Mouse (Mus musculus): ENCODE data around the gene Lmbr1. TPM values are rescaled to one million over a fixed set of nuclear protein-coding genes. Genes with fewer than 3 reads are reported as not detected.

Gene Lmbr1
- polyA plus RNA-seq, 1 experiment from 2014 or later: 14.8 TPM

- no peak overlapping the region for H3K4me2 ChIP-seq (ENCODE audit: low read depth)
- no peak for DNase-seq (ENCODE audit: low spot score)
- H3K4me1 ChIP-seq (ENCODE audit: control insufficient read depth, insufficient read depth, low read length): no peaks in the 10 kb centered on the region
- WGBS: 74% methylated on average over 6 of the region's 6 CpGs
- no peak overlapping the region for H3K9ac ChIP-seq (ENCODE audit: low read length)
- H3K27me3 ChIP-seq (ENCODE audit: control insufficient read depth, insufficient read depth, low read length): no peaks in the 10 kb centered on the region
- no peak overlapping the region for H3K4me3 ChIP-seq (ENCODE audit: low read depth, low read length)
- H3K27ac ChIP-seq (ENCODE audit: low read depth, low read length): no peak overlapping the region
- no peak for ATAC-seq (ENCODE audit: insufficient read depth, low FRiP score, low TSS enrichment)
- no peaks in the 10 kb centered on the region for H3K9me3 ChIP-seq (ENCODE audit: control insufficient read depth, low read length)
- no peaks in the 10 kb centered on the region for H3K36me3 ChIP-seq (ENCODE audit: control insufficient read depth, insufficient read depth, low read length)
Measured at GRCm38 (mm10) chr5:29289703-29290102, 88.5 kb downstream of the Lmbr1 start.

- H3K4me2 ChIP-seq (ENCODE audit: low read depth): no peak overlapping the region
- H3K9me3 ChIP-seq (ENCODE audit: control insufficient read depth, low read length): no peaks in the 10 kb centered on the region
- ATAC-seq (ENCODE audit: insufficient read depth, low FRiP score, low TSS enrichment): no peak
- no peak overlapping the region for H3K4me3 ChIP-seq (ENCODE audit: low read depth, low read length)
- no peaks in the 10 kb centered on the region for H3K4me1 ChIP-seq (ENCODE audit: control insufficient read depth, insufficient read depth, low read length)
- H3K27ac ChIP-seq (ENCODE audit: low read depth, low read length): no peak overlapping the region
- no peaks in the 10 kb centered on the region for H3K36me3 ChIP-seq (ENCODE audit: control insufficient read depth, insufficient read depth, low read length)
- 90% methylated on average over 3 of the region's 3 CpGs for WGBS
- H3K9ac ChIP-seq (ENCODE audit: low read length): no peak overlapping the region
- no peak for DNase-seq (ENCODE audit: low spot score)
- no peaks in the 10 kb centered on the region for H3K27me3 ChIP-seq (ENCODE audit: control insufficient read depth, insufficient read depth, low read length)
Measured at GRCm38 (mm10) chr5:29281081-29281480, 97.1 kb downstream of the Lmbr1 start.

DNA sequence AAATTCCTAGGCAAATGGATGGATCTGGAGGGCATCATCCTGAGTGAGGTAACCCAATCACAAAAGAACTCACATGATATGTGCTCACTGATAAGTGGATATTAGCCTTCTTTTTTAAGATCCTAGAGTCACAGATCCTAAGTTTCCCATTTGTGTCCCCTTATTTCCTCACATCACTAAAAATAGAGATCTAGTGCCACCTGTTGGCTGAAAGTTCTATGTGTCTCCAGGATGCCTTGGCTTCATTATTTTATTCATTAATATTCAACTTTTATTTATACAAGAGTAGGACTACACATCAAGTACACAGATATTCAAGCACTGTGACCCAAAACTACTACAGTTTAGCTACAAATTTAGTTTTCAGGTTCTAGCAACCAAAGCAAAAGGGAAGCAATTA lies 103.4 kb downstream of the Lmbr1 start:
- H3K9me3 ChIP-seq (ENCODE audit: control insufficient read depth, low read length): no peaks in the 10 kb centered on the region
- H3K36me3 ChIP-seq (ENCODE audit: control insufficient read depth, insufficient read depth, low read length): no peaks in the 10 kb centered on the region
- H3K4me1 ChIP-seq (ENCODE audit: control insufficient read depth, insufficient read depth, low read length): no peaks in the 10 kb centered on the region
- no peak overlapping the region for H3K4me2 ChIP-seq (ENCODE audit: low read depth)
- DNase-seq (ENCODE audit: low spot score) (no peak), ATAC-seq (ENCODE audit: insufficient read depth, low FRiP score, low TSS enrichment) (no peak)
- no peak overlapping the region for H3K9ac ChIP-seq (ENCODE audit: low read length)
- H3K27ac ChIP-seq (ENCODE audit: low read depth, low read length): no peak overlapping the region
- no peaks in the 10 kb centered on the region for H3K27me3 ChIP-seq (ENCODE audit: control insufficient read depth, insufficient read depth, low read length)
- no peak overlapping the region for H3K4me3 ChIP-seq (ENCODE audit: low read depth, low read length)

DNA sequence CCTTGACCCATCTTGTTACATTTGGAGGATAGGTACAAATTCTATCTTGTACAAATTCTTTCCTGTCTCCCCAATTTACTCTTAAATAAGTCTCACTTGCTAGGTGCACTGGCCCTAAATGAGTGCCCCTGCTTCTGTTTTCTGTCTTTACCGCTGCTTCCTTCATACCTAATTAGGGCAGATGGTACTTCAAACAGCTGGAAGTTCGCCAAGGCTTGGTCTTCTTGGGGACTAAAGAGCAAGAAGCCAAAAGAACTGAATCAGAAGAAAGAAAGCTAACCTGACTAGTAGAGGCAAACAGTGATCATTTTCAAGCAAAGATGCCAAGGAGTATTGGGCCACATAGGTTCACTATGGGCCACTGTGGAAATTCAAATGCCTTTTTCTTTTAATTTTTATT lies 104.8 kb downstream of the Lmbr1 start:
- Histone ChIP-seq H3K4me1 (ENCODE audit: control insufficient read depth, insufficient read depth, low read length) (no peaks in the 10 kb centered on the region), H3K27me3 (ENCODE audit: control insufficient read depth, insufficient read depth, low read length) (no peaks in the 10 kb centered on the region), H3K4me2 (ENCODE audit: low read depth) (no peak overlapping the region), H3K4me3 (ENCODE audit: low read depth, low read length) (no peak overlapping the region), H3K36me3 (ENCODE audit: control insufficient read depth, insufficient read depth, low read length) (no peaks in the 10 kb centered on the region), H3K9ac (ENCODE audit: low read length) (no peak overlapping the region), H3K27ac (ENCODE audit: low read depth, low read length) (no peak overlapping the region), H3K9me3 (ENCODE audit: control insufficient read depth, low read length) (no peaks in the 10 kb centered on the region)
- ATAC-seq (ENCODE audit: insufficient read depth, low FRiP score, low TSS enrichment) (no peak), DNase-seq (ENCODE audit: low spot score) (no peak)
- WGBS: 68% methylated on average over 2 of the region's 2 CpGs

DNA sequence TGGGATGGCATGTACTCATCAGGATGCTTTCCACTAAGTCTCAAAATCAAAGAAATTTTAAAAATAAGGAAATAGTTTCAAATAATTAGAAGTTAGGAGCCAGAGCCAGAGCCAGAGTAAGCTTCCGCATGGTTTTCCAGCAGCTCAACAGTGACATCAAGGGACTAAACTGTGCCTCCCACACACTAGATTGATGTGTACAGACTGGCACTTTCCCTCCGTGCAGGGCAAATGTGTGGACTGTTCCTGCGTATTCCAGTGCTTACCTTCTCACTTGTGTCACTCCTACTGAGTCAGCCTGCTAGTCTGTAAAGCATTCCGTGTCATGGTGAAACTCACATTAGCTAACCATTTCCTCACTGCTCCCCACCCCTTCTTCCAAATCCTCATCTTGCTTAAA lies 107.3 kb downstream of the Lmbr1 start:
- Histone ChIP-seq H3K27me3 (ENCODE audit: control insufficient read depth, insufficient read depth, low read length) (no peaks in the 10 kb centered on the region), H3K9me3 (ENCODE audit: control insufficient read depth, low read length) (no peaks in the 10 kb centered on the region), H3K4me2 (ENCODE audit: low read depth) (no peak overlapping the region), H3K9ac (ENCODE audit: low read length) (no peak overlapping the region), H3K27ac (ENCODE audit: low read depth, low read length) (no peak overlapping the region), H3K4me3 (ENCODE audit: low read depth, low read length) (no peak overlapping the region), H3K4me1 (ENCODE audit: control insufficient read depth, insufficient read depth, low read length) (no peaks in the 10 kb centered on the region), H3K36me3 (ENCODE audit: control insufficient read depth, insufficient read depth, low read length) (no peaks in the 10 kb centered on the region)
- DNase-seq (ENCODE audit: low spot score) (no peak), ATAC-seq (ENCODE audit: insufficient read depth, low FRiP score, low TSS enrichment) (no peak)
- 75% methylated on average over 4 of the region's 4 CpGs for WGBS

DNA sequence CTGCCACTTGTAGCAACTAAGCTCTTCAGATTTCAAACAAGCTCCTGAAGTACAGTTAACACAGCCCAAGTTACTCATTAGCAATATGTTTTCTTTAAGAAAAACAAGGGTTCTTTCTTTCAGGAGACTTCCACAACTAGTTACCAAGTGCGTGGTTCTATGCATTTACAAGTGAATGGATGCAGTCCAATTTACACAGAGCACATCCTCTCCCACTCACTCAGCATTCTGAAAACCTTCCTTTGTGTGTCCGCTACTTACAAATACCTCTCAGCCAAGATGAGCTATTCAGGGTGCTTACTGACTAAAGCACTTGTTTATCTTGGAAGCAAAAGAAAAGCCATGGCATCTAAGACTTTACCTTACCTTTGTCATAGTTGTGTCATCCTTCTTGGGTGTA lies 124.3 kb downstream of the Lmbr1 start:
- WGBS: 50% methylated on average over 2 of the region's 2 CpGs
- no peak overlapping the region for H3K9ac ChIP-seq (ENCODE audit: low read length)
- no peaks in the 10 kb centered on the region for H3K27me3 ChIP-seq (ENCODE audit: control insufficient read depth, insufficient read depth, low read length)
- no peak overlapping the region for H3K4me2 ChIP-seq (ENCODE audit: low read depth)
- no peaks in the 10 kb centered on the region for H3K4me1 ChIP-seq (ENCODE audit: control insufficient read depth, insufficient read depth, low read length)
- H3K36me3 ChIP-seq (ENCODE audit: control insufficient read depth, insufficient read depth, low read length): no peaks in the 10 kb centered on the region
- H3K27ac ChIP-seq (ENCODE audit: low read depth, low read length): no peak overlapping the region
- no peak overlapping the region for H3K4me3 ChIP-seq (ENCODE audit: low read depth, low read length)
- no peak for ATAC-seq (ENCODE audit: insufficient read depth, low FRiP score, low TSS enrichment)
- no peaks in the 10 kb centered on the region for H3K9me3 ChIP-seq (ENCODE audit: control insufficient read depth, low read length)
- DNase-seq (ENCODE audit: low spot score): no peak

DNA sequence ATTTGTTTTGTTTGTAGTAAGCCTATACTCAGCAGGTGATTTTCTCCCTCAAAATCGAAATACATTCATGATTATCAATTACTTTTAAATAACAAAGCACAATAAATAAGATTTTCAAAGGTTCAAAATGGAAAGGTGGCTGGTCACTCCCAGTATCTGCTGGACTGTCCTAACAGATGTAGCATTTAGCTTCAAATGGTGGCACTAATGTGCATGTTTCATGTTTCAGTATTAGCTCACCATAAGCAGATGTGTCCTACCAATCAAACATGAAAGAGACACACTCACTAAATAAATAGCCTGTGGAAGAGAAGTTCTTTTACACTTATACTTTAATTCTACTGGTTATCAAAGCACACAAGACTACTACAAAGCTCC lies 126.7 kb downstream of the Lmbr1 start:
- ATAC-seq (ENCODE audit: insufficient read depth, low FRiP score, low TSS enrichment) (no peak), DNase-seq (ENCODE audit: low spot score) (no peak)
- no peaks in the 10 kb centered on the region for H3K27me3 ChIP-seq (ENCODE audit: control insufficient read depth, insufficient read depth, low read length)
- no peaks in the 10 kb centered on the region for H3K4me1 ChIP-seq (ENCODE audit: control insufficient read depth, insufficient read depth, low read length)
- H3K4me3 ChIP-seq (ENCODE audit: low read depth, low read length): no peak overlapping the region
- WGBS: 63% methylated on average over 1 of the region's 1 CpGs
- H3K27ac ChIP-seq (ENCODE audit: low read depth, low read length): no peak overlapping the region
- no peak overlapping the region for H3K9ac ChIP-seq (ENCODE audit: low read length)
- H3K36me3 ChIP-seq (ENCODE audit: control insufficient read depth, insufficient read depth, low read length): no peaks in the 10 kb centered on the region
- H3K9me3 ChIP-seq (ENCODE audit: control insufficient read depth, low read length): no peaks in the 10 kb centered on the region
- no peak overlapping the region for H3K4me2 ChIP-seq (ENCODE audit: low read depth)

DNA sequence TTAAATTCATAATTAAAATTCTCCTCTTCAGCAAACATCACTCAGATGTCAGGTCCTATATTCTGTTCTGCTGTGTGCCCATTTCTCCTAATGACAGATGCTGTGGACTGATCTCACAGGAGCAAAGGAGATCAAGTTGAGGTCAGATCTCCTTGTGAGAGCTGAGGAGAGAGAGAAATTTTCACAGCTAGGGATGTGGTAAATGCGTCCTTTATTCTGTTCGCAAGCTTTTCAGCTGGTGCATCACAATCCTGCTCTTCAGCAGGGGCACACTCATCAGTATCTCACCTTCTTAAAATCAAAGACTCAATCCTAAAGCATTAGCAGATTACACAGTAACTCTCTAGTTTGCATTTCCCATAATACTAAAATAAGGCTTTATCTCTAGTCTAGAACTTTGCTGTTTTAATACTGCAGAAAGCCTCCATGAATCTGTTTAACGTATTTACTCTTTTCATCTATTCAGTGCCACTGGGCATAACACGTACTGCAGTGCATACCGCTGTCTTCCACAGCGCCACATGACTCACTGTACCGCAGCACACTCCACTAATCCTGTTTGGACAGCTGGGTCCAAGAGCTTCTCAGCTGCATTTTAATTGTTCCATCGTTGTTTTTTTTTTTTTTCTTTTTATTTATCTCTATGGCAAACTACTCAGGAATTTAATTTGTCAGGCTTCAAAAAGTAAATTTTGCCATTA lies 127.2 kb downstream of the Lmbr1 start:
- Histone ChIP-seq H3K36me3 (ENCODE audit: control insufficient read depth, insufficient read depth, low read length) (no peaks in the 10 kb centered on the region), H3K4me3 (ENCODE audit: low read depth, low read length) (no peak overlapping the region), H3K4me2 (ENCODE audit: low read depth) (no peak overlapping the region), H3K4me1 (ENCODE audit: control insufficient read depth, insufficient read depth, low read length) (no peaks in the 10 kb centered on the region), H3K27ac (ENCODE audit: low read depth, low read length) (no peak overlapping the region), H3K9me3 (ENCODE audit: control insufficient read depth, low read length) (no peaks in the 10 kb centered on the region), H3K27me3 (ENCODE audit: control insufficient read depth, insufficient read depth, low read length) (no peaks in the 10 kb centered on the region), H3K9ac (ENCODE audit: low read length) (no peak overlapping the region)
- no peak for ATAC-seq (ENCODE audit: insufficient read depth, low FRiP score, low TSS enrichment)
- WGBS: 53% methylated on average over 8 of the region's 8 CpGs
- DNase-seq (ENCODE audit: low spot score): no peak

- Histone ChIP-seq H3K4me2 (ENCODE audit: low read depth) (no peak overlapping the region), H3K9ac (ENCODE audit: low read length) (no peak overlapping the region), H3K4me1 (ENCODE audit: control insufficient read depth, insufficient read depth, low read length) (no peaks in the 10 kb centered on the region), H3K4me3 (ENCODE audit: low read depth, low read length) (no peak overlapping the region), H3K36me3 (ENCODE audit: control insufficient read depth, insufficient read depth, low read length) (no peaks in the 10 kb centered on the region), H3K27me3 (ENCODE audit: control insufficient read depth, insufficient read depth, low read length) (no peaks in the 10 kb centered on the region), H3K9me3 (ENCODE audit: control insufficient read depth, low read length) (no peaks in the 10 kb centered on the region), H3K27ac (ENCODE audit: low read depth, low read length) (no peak overlapping the region)
- WGBS: 100% methylated on average over 1 of the region's 1 CpGs
- no peak for ATAC-seq (ENCODE audit: insufficient read depth, low FRiP score, low TSS enrichment)
- no peak for DNase-seq (ENCODE audit: low spot score)
Measured at GRCm38 (mm10) chr5:29244769-29245168, 133.4 kb downstream of the Lmbr1 start.
